Mouse (Mus musculus) brain, embryonic 18.5 days (tissue): ENCODE data around the gene Pnrc1.

Experiments
- DNase-seq: peaks from one replicate; pipeline ENCODE4 v3.0.0-alpha.2; 2012; ENCODE audit warnings: low read depth, low spot score

Gene Pnrc1

DNA sequence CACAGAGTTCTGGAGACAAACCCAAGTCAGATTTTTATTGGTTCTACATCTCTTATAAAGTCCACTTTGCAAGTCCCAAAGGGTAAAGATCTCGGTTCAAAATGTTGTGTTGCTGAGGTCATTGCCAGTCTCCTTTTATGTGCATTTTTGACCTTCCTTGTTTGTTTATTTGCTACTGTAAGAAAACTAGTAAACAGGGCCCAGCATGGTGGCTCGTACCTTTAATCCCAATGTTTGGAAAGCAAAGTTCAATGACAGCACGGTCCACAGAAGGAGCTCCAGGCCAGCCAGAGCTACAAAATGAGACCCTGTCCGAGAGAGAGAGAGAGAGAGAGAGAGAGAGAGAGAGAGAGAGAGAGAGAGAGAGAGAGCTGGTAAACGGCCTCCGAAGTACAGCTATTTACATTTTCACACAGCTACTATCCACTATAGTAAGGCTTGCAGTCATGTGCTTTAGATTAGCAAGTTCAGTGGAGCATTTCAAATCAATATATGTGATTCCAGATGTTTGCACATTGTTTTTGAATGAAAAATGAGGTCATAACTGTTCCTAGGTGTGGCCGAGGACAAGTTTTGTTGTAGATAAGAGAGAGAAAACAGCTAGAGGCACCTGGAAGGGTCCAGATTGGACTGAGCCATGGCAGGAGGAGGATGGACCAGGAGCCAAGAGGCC is 65.8 kb downstream of the Pnrc1 start:
- no peak for DNase-seq

DNA sequence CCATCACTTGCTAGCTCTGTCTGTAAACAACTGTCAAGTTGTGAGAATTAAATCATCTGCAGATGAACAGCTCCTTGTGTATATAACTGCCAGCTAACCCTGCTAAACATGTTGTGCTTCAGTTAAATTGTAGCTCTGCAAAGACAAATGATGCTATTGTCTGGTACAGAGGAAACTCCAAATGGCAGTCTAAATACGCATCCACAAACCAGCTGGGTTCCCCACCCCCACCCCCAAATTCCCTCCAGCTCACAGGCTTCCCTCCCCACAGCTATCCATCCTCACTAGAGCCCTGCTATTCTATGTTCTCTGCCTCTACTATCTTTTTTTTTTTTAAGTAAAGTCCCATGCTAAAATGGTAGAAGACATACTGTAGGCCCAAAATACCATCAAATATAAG is 68.1 kb downstream of the Pnrc1 start:
- no peak for DNase-seq

DNA sequence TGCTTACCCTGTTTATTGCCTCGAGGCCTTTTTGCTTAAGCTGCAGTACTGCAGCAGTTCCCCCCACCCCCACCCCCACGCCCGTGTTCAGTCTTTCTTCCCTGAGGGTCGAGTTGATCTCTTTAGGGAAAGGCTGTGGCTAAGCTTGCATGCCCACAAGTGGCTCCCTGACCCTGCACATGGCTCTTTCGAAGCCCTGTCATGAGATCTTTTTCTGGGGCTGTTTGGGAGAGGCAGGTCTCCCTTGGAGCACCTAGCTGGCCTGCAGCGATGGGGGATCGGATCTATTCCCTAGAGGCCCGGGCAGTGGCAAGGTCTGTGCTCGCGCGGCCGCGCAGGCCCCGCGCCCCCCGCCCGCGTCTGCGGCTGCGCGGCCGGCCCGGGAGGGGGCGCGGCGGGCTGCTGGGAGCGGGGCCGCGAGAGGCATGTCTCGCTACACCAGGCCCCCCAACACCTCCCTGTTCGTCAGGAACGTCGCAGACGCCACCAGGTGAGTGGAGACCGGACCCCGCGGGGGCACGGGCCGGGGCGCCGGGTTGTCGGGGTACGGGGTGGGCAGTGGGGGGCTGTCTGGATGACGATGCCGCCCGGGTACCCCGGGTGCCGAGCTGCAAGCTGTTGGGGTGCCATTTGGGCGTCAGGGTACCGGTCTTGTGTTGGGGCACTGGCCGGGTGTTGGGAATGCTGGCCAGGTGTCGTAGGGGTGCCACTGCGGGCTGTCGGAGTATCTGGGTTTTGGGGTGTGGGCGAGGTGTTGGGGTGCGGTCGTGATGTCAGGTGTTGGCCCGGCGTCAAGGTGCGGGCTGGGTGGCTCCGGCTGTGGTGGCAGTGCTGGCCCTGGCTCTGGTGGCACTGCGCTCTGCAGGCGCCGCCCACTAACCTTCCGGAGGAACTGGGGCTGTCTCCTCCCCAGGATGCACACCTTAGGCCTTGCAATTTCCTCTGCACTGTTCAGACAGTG is 80.8 kb downstream of the Pnrc1 start, which contains the start of gene Srsf12:
Gene Srsf12, plus strand, starts transcription at position 111 of the 961 bp plus-strand sequence.
- no peak for DNase-seq

GRCm38 (mm10) chr4:33207551-33207950 is 82.4 kb downstream of the Pnrc1 start:
- DNase-seq: no peak

GRCm38 (mm10) chr4:33204682-33205081 is 85.3 kb downstream of the Pnrc1 start:
- DNase-seq: no peak

GRCm38 (mm10) chr4:33198117-33198516 is 91.8 kb downstream of the Pnrc1 start:
- no peak for DNase-seq
